Mouse (Mus musculus) ES-Bruce4 (cell line): Measurements from ENCODE around the gene Larp1.

ENCODE experiments used
- CTCF ChIP-seq: IDR thresholded peaks from one replicate; pipeline ENCODE4 v1.8.1; 2011; ENCODE audit warnings: low read depth, low read length
- EP300 ChIP-seq: IDR thresholded peaks from 2 replicates; pipeline ENCODE4 v1.6.1; 2011; ENCODE audit warnings: low read depth, low read length; ENCODE audit not compliant: insufficient read depth
- POLR2A ChIP-seq: IDR thresholded peaks from one replicate; pipeline ENCODE4 v1.8.1; 2011; ENCODE audit warnings: low read length; ENCODE audit not compliant: insufficient read depth

GRCm38 (mm10) chr11:57973913-57974234, 35.0 kb upstream of the Larp1 start:
- TF ChIP-seq CTCF (no peak), POLR2A (no peak), EP300 (no peak)
